Mouse (Mus musculus): ENCODE data around the gene Cdhr5. TPM values are rescaled to one million over a fixed set of nuclear protein-coding genes. Genes with fewer than 3 reads are reported as not detected.

Gene Cdhr5
- polyA plus RNA-seq, 1 experiment from 2014 or later: 0.15 TPM

- peaks cover 46% of the 10 kb centered on the region for H3K36me3 ChIP-seq (ENCODE audit: control insufficient read depth, insufficient read depth, low read length)
These were observed 24.8 kb upstream of the Cdhr5 start for GRCm38 (mm10) chr7:141301386-141301785.

DNA sequence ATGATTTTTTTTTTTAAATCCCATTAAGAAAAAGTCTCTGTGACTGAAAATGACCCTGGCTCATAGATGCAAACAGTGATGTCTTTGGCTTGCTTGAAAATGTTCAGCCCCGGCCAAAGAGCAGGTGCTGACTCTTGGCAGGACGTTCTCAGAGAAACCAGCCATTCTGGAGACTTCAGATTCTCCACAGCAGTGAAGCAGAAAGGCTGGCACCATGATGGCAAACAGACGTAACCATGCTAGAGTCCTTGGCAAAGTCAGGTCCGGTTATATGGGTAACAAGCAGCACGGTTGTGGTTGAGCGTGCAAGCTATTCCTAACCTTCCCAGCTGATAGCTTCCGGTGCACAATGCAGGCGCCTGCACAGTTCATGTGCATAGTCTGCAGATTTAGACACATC, 22.6 kb upstream of the Cdhr5 start:
- Histone ChIP-seq H3K36me3 (ENCODE audit: control insufficient read depth, insufficient read depth, low read length) (peaks cover 33% of the 10 kb centered on the region), H3K4me1 (replicated peaks; ENCODE audit: control insufficient read depth, insufficient read depth, low read length) (peaks cover 3% of the 10 kb centered on the region), H3K27me3 (ENCODE audit: control insufficient read depth, insufficient read depth, low read depth, low read length) (peaks cover 5% of the 10 kb centered on the region), H3K4me2 (ENCODE audit: low read depth, low read length) (no peak overlapping the region), H3K9me3 (ENCODE audit: control insufficient read depth, low read length) (no peaks in the 10 kb centered on the region), H3K27ac (ENCODE audit: low read length) (no peak overlapping the region), H3K4me3 (ENCODE audit: low read length) (no peak overlapping the region), H3K9ac (ENCODE audit: low read length) (no peak overlapping the region)
- no peak for ATAC-seq (ENCODE audit: low read depth)
- 91% methylated on average over 8 of the region's 8 CpGs for WGBS

More at GRCm38 (mm10) chr7:141301386-141301785, 24.8 kb upstream of the Cdhr5 start:
- no peak overlapping the region for H3K4me3 ChIP-seq (ENCODE audit: low read length)
- H3K27me3 ChIP-seq (ENCODE audit: control insufficient read depth, insufficient read depth, low read depth, low read length): no peaks in the 10 kb centered on the region
- no peak overlapping the region for H3K4me2 ChIP-seq (ENCODE audit: low read depth, low read length)
- 92% methylated on average over 9 of the region's 9 CpGs for WGBS
- no peak overlapping the region for H3K9ac ChIP-seq (ENCODE audit: low read length)
- no peaks in the 10 kb centered on the region for H3K9me3 ChIP-seq (ENCODE audit: control insufficient read depth, low read length)
- no peak for ATAC-seq (ENCODE audit: low read depth)
- H3K27ac ChIP-seq (ENCODE audit: low read length): no peak overlapping the region
- no peaks in the 10 kb centered on the region for H3K4me1 ChIP-seq (replicated peaks; ENCODE audit: control insufficient read depth, insufficient read depth, low read length)

GRCm38 (mm10) chr7:141297926-141298650, 21.5 kb upstream of the Cdhr5 start:
- peaks cover 33% of the 10 kb centered on the region for H3K36me3 ChIP-seq (ENCODE audit: control insufficient read depth, insufficient read depth, low read length)
- H3K4me2 ChIP-seq (ENCODE audit: low read depth, low read length): no peak overlapping the region
- no peak overlapping the region for H3K27ac ChIP-seq (ENCODE audit: low read length)
- 62% methylated on average over 3 of the region's 3 CpGs for WGBS
- ATAC-seq (ENCODE audit: low read depth): no peak
- no peak overlapping the region for H3K9ac ChIP-seq (ENCODE audit: low read length)
- H3K27me3 ChIP-seq (ENCODE audit: control insufficient read depth, insufficient read depth, low read depth, low read length): peaks cover 16% of the 10 kb centered on the region
- peaks cover 11% of the 10 kb centered on the region for H3K4me1 ChIP-seq (replicated peaks; ENCODE audit: control insufficient read depth, insufficient read depth, low read length)
- no peaks in the 10 kb centered on the region for H3K9me3 ChIP-seq (ENCODE audit: control insufficient read depth, low read length)
- H3K4me3 ChIP-seq (ENCODE audit: low read length): no peak overlapping the region

GRCm38 (mm10) chr7:141294479-141294878, 17.9 kb upstream of the Cdhr5 start:
- H3K9me3 ChIP-seq (ENCODE audit: control insufficient read depth, low read length): no peaks in the 10 kb centered on the region
- no peak overlapping the region for H3K27ac ChIP-seq (ENCODE audit: low read length)
- ATAC-seq (ENCODE audit: low read depth): 0 out of 2 replicates have a peak, but pooled peaks have one; percentile 6
- 2% methylated on average over 19 of the region's 22 CpGs for WGBS
- no peak overlapping the region; the same call in 1 of the 2 replicates for H3K9ac ChIP-seq (ENCODE audit: low read length)
- 0 out of 2 replicates have a peak, but pooled peaks cover 10% of the 10 kb centered on the region for H3K36me3 ChIP-seq (ENCODE audit: control insufficient read depth, insufficient read depth, low read length)
- H3K4me1 ChIP-seq (replicated peaks; ENCODE audit: control insufficient read depth, insufficient read depth, low read length): peaks cover 11% of the 10 kb centered on the region
- H3K4me3 ChIP-seq (ENCODE audit: low read length): peak overlapping the region; percentile 43
- peaks cover 39% of the 10 kb centered on the region for H3K27me3 ChIP-seq (ENCODE audit: control insufficient read depth, insufficient read depth, low read depth, low read length)
- H3K4me2 ChIP-seq (ENCODE audit: low read depth, low read length): peak overlapping the region; percentile 76

DNA sequence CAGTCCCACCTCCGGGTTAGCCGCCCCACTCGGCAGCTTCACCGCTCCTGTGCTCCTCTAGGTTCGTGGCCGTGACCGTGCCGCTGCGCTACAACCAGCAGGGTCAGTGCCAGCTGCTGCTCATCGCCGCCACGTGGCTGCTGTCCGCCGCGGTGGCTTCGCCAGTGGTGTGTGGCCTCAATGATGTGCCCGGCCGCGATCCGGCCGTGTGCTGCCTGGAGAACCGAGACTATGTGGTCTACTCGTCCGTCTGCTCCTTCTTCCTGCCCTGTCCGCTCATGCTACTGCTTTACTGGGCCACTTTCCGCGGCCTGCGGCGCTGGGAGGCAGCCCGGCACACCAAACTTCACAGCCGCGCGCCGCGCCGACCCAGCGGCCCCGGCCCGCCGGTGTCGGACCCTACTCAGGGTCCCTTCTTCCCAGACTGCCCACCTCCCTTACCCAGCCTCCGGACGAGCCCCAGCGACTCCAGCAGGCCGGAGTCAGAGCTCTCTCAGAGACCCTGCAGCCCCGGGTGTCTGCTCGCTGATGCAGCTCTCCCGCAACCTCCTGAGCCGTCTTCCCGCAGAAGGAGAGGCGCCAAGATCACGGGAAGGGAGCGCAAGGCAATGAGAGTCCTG, 17.4 kb upstream of the Cdhr5 start:
- H3K27ac ChIP-seq (ENCODE audit: low read length): no peak overlapping the region
- H3K27me3 ChIP-seq (ENCODE audit: control insufficient read depth, insufficient read depth, low read depth, low read length): peaks cover 39% of the 10 kb centered on the region
- H3K9ac ChIP-seq (ENCODE audit: low read length): peak overlapping the region; percentile 62
- no peaks in the 10 kb centered on the region for H3K9me3 ChIP-seq (ENCODE audit: control insufficient read depth, low read length)
- WGBS: 1% methylated on average over 50 of the region's 53 CpGs
- H3K4me1 ChIP-seq (replicated peaks; ENCODE audit: control insufficient read depth, insufficient read depth, low read length): peaks cover 11% of the 10 kb centered on the region
- H3K4me2 ChIP-seq (ENCODE audit: low read depth, low read length): peak overlapping the region; percentile 76
- peak; percentile 46; the same call in 1 of the 2 replicates for ATAC-seq (ENCODE audit: low read depth)
- H3K4me3 ChIP-seq (ENCODE audit: low read length): peak overlapping the region; percentile 43
- 0 out of 2 replicates have a peak, but pooled peaks cover 5% of the 10 kb centered on the region for H3K36me3 ChIP-seq (ENCODE audit: control insufficient read depth, insufficient read depth, low read length)

GRCm38 (mm10) chr7:141292583-141293388, 16.2 kb upstream of the Cdhr5 start:
- 0 out of 2 replicates have a peak, but pooled peaks cover 5% of the 10 kb centered on the region for H3K36me3 ChIP-seq (ENCODE audit: control insufficient read depth, insufficient read depth, low read length)
- no peaks in the 10 kb centered on the region for H3K9me3 ChIP-seq (ENCODE audit: control insufficient read depth, low read length)
- no peak overlapping the region for H3K4me3 ChIP-seq (ENCODE audit: low read length)
- no peak overlapping the region for H3K27ac ChIP-seq (ENCODE audit: low read length)
- ATAC-seq (ENCODE audit: low read depth): no peak
- H3K9ac ChIP-seq (ENCODE audit: low read length): no peak overlapping the region
- H3K4me1 ChIP-seq (replicated peaks; ENCODE audit: control insufficient read depth, insufficient read depth, low read length): peaks cover 11% of the 10 kb centered on the region
- 43% methylated on average over 15 of the region's 15 CpGs for WGBS
- H3K27me3 ChIP-seq (ENCODE audit: control insufficient read depth, insufficient read depth, low read depth, low read length): peaks cover 39% of the 10 kb centered on the region
- no peak overlapping the region for H3K4me2 ChIP-seq (ENCODE audit: low read depth, low read length)

GRCm38 (mm10) chr7:141291921-141292582, 15.5 kb upstream of the Cdhr5 start, which contains the start of gene Drd4:
TSS of gene Drd4 (plus strand) at chr7:141292006.
- Histone ChIP-seq H3K27me3 (ENCODE audit: control insufficient read depth, insufficient read depth, low read depth, low read length) (peaks cover 39% of the 10 kb centered on the region), H3K4me2 (ENCODE audit: low read depth, low read length) (peak within 1 kb of the TSS; percentile 82), H3K36me3 (ENCODE audit: control insufficient read depth, insufficient read depth, low read length) (0 out of 2 replicates have a peak, but pooled peaks cover 2% of the 10 kb centered on the region), H3K4me1 (replicated peaks; ENCODE audit: control insufficient read depth, insufficient read depth, low read length) (peaks cover 11% of the 10 kb centered on the region), H3K27ac (ENCODE audit: low read length) (no peak within 1 kb of the TSS), H3K9ac (ENCODE audit: low read length) (peak within 1 kb of the TSS; percentile 66), H3K4me3 (ENCODE audit: low read length) (peak within 1 kb of the TSS; percentile 52), H3K9me3 (ENCODE audit: control insufficient read depth, low read length) (no peaks in the 10 kb centered on the region)
- ATAC-seq (ENCODE audit: low read depth): peak; percentile 82
- 3% methylated on average over 41 of the region's 46 CpGs for WGBS

- H3K4me3 ChIP-seq (ENCODE audit: low read length): no peak overlapping the region
- 74% methylated on average over 3 of the region's 3 CpGs for WGBS
- H3K9ac ChIP-seq (ENCODE audit: low read length): no peak overlapping the region
- no peaks in the 10 kb centered on the region for H3K9me3 ChIP-seq (ENCODE audit: control insufficient read depth, low read length)
- H3K4me1 ChIP-seq (replicated peaks; ENCODE audit: control insufficient read depth, insufficient read depth, low read length): no peaks in the 10 kb centered on the region; the same call in 1 of the 2 replicates
- H3K36me3 ChIP-seq (ENCODE audit: control insufficient read depth, insufficient read depth, low read length): no peaks in the 10 kb centered on the region
- peaks cover 23% of the 10 kb centered on the region for H3K27me3 ChIP-seq (ENCODE audit: control insufficient read depth, insufficient read depth, low read depth, low read length)
- no peak for ATAC-seq (ENCODE audit: low read depth)
- no peak overlapping the region for H3K4me2 ChIP-seq (ENCODE audit: low read depth, low read length)
- H3K27ac ChIP-seq (ENCODE audit: low read length): no peak overlapping the region
These were observed 11.5 kb upstream of the Cdhr5 start for GRCm38 (mm10) chr7:141288042-141288441.

Measured in lung, embryonic 16.5 days (tissue).